Mouse (Mus musculus): ENCODE results near the gene BC067074. TPM values are rescaled to one million over a fixed set of nuclear protein-coding genes. Genes with fewer than 3 reads are reported as not detected.
A peak's percentile ranks its signal among the peaks of the same experiment; 100 is the strongest.

Gene BC067074
- polyA plus RNA-seq, 1 experiment from 2014 or later = 0.89 TPM

DNA sequence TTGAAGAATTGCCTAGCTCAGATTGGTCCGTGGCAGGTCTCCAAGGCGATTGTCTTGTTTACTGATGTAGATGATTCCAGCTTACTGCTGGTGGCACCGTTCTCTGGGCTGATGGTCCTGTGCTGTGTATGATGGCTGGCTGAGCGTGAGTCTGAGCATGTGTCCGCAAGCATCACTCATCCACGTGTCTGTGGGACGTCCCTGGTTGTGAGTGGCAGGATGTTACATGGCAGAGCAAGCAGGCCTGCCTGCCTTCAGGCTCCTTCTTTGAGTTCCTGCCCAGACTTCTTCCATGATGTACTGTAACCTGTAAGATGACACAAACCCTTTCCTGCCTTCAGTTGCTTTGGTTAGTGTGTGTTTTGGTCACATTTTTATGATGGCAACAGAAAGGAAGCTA lies 5.8 kb upstream of the BC067074 start:
- DNase-seq (ENCODE audit: low spot score) = no peak
- WGBS = 79% methylated on average over 7 of the region's 7 CpGs
- ATAC-seq (ENCODE audit: low FRiP score, low TSS enrichment) = no peak
- Histone ChIP-seq H3K27me3 (ENCODE audit: control insufficient read depth, insufficient read depth, low read length) (no peaks in the 10 kb centered on the region), H3K27ac (replicated peaks) (no peak overlapping the region), H3K4me2 (replicated peaks; ENCODE audit: low read depth) (no peak overlapping the region), H3K9ac (ENCODE audit: low read length) (no peak overlapping the region), H3K4me1 (replicated peaks; ENCODE audit: control insufficient read depth, insufficient read depth) (no peaks in the 10 kb centered on the region), H3K36me3 (ENCODE audit: control insufficient read depth, insufficient read depth, low read length) (no peaks in the 10 kb centered on the region), H3K4me3 (ENCODE audit: low read depth, low read length) (no peak overlapping the region), H3K9me3 (ENCODE audit: control insufficient read depth, low read length) (no peaks in the 10 kb centered on the region)
- TF ChIP-seq EP300 (optimal IDR thresholded peaks at IDR 0.05) (no peak), CTCF (IDR thresholded peaks at IDR 0.05; ENCODE audit: low read depth) (no peak)

GRCm38 (mm10) chr13:113288210-113289197 lies 4.5 kb upstream of the BC067074 start:
- Histone ChIP-seq H3K4me3 (ENCODE audit: low read depth, low read length) (no peak overlapping the region), H3K9ac (ENCODE audit: low read length) (no peak overlapping the region), H3K27me3 (ENCODE audit: control insufficient read depth, insufficient read depth, low read length) (no peaks in the 10 kb centered on the region), H3K4me2 (replicated peaks; ENCODE audit: low read depth) (no peak overlapping the region), H3K4me1 (replicated peaks; ENCODE audit: control insufficient read depth, insufficient read depth) (no peaks in the 10 kb centered on the region), H3K27ac (replicated peaks) (no peak overlapping the region), H3K36me3 (ENCODE audit: control insufficient read depth, insufficient read depth, low read length) (no peaks in the 10 kb centered on the region), H3K9me3 (ENCODE audit: control insufficient read depth, low read length) (no peaks in the 10 kb centered on the region)
- DNase-seq (ENCODE audit: low spot score) = no peak
- no peak for ATAC-seq (ENCODE audit: low FRiP score, low TSS enrichment)
- WGBS = 81% methylated on average over 7 of the region's 7 CpGs
- TF ChIP-seq CTCF (IDR thresholded peaks at IDR 0.05; ENCODE audit: low read depth) (no peak), EP300 (optimal IDR thresholded peaks at IDR 0.05) (no peak)

GRCm38 (mm10) chr13:113289760-113290159 lies 3.2 kb upstream of the BC067074 start:
- no peak overlapping the region for H3K4me2 ChIP-seq (replicated peaks; ENCODE audit: low read depth)
- DNase-seq (ENCODE audit: low spot score) (no peak), ATAC-seq (ENCODE audit: low FRiP score, low TSS enrichment) (no peak)
- H3K9me3 ChIP-seq (ENCODE audit: control insufficient read depth, low read length) = no peaks in the 10 kb centered on the region
- 82% methylated on average over 4 of the region's 4 CpGs for WGBS
- H3K4me1 ChIP-seq (replicated peaks; ENCODE audit: control insufficient read depth, insufficient read depth) = no peaks in the 10 kb centered on the region
- no peak overlapping the region for H3K27ac ChIP-seq (replicated peaks)
- no peaks in the 10 kb centered on the region for H3K36me3 ChIP-seq (ENCODE audit: control insufficient read depth, insufficient read depth, low read length)
- H3K9ac ChIP-seq (ENCODE audit: low read length) = no peak overlapping the region
- H3K4me3 ChIP-seq (ENCODE audit: low read depth, low read length) = no peak overlapping the region
- H3K27me3 ChIP-seq (ENCODE audit: control insufficient read depth, insufficient read depth, low read length) = no peaks in the 10 kb centered on the region
- no peak for TF ChIP-seq EP300 (optimal IDR thresholded peaks at IDR 0.05)
- TF ChIP-seq CTCF (IDR thresholded peaks at IDR 0.05; ENCODE audit: low read depth) = no peak

DNA sequence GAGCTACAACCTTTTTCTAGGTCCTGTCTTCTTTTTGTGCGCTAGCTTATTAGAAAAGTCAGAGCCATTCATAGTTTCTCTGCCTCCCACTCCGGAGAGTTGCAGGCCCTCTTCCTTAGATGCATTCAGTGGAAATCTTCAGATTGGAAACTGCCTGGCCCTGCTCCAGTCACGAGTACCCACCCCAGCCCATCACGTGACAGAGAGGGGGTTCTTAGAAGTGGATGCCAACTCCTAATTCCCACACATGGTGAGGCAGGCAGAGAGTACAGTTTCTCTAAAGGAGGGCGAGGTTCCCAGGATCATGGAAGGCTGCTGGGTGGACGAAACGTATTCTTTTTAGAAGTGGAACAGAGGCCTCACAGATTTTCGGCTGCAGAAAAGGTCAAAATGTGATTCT lies 958 bp upstream of the BC067074 start:
- no peak for TF ChIP-seq CTCF (IDR thresholded peaks at IDR 0.05; ENCODE audit: low read depth)
- no peaks in the 10 kb centered on the region for H3K4me1 ChIP-seq (replicated peaks; ENCODE audit: control insufficient read depth, insufficient read depth)
- no peak overlapping the region for H3K27ac ChIP-seq (replicated peaks)
- DNase-seq (ENCODE audit: low spot score) = no peak
- no peak for ATAC-seq (ENCODE audit: low FRiP score, low TSS enrichment)
- 82% methylated on average over 8 of the region's 8 CpGs for WGBS
- H3K9me3 ChIP-seq (ENCODE audit: control insufficient read depth, low read length) = no peaks in the 10 kb centered on the region
- H3K27me3 ChIP-seq (ENCODE audit: control insufficient read depth, insufficient read depth, low read length) = no peaks in the 10 kb centered on the region
- no peaks in the 10 kb centered on the region for H3K36me3 ChIP-seq (ENCODE audit: control insufficient read depth, insufficient read depth, low read length)
- no peak overlapping the region for H3K4me3 ChIP-seq (ENCODE audit: low read depth, low read length)
- no peak overlapping the region for H3K4me2 ChIP-seq (replicated peaks; ENCODE audit: low read depth)
- no peak overlapping the region for H3K9ac ChIP-seq (ENCODE audit: low read length)

DNA sequence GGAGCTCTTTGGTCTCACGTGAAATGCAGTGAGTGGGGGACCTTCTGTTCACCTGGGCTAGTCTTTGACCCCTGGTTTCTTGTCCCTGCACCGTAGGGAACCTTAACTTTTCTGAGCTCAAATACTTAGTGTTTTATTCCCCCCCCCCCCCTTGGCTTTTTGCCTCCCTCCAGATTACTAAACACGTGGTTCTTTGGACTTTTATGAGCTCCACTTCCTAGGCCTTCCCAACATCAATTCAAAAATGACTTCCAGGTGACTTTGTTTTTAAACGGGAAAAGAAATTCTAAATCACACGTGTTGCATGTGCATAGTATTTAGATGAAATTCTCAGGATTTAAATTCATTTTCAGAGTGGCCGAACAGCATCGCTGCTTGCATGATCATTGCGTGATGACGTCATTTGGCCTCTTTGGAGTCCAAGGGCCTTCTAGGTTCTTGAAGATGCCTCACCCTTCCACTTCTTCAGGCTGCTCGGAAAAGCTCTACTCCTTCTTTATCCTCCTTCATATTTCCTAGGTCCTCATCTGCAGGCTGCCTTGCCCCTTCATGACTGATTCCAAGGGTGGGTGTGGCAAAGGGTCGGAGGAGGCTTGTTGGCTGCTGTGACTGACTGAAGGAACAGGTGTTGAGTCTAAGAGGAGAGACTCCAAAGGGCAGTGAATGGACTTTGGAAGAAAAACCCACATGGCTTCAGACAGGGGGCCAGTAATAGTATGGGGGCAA lies 911 bp downstream of the BC067074 start:
- Histone ChIP-seq H3K9me3 (ENCODE audit: control insufficient read depth, low read length) (no peaks in the 10 kb centered on the region), H3K4me2 (replicated peaks; ENCODE audit: low read depth) (peak overlapping the region; percentile 92), H3K4me1 (replicated peaks; ENCODE audit: control insufficient read depth, insufficient read depth) (no peaks in the 10 kb centered on the region), H3K36me3 (ENCODE audit: control insufficient read depth, insufficient read depth, low read length) (no peaks in the 10 kb centered on the region), H3K9ac (ENCODE audit: low read length) (peak overlapping the region; percentile 74), H3K27ac (replicated peaks) (no peak overlapping the region), H3K4me3 (ENCODE audit: low read depth, low read length) (peak overlapping the region; percentile 59), H3K27me3 (ENCODE audit: control insufficient read depth, insufficient read depth, low read length) (no peaks in the 10 kb centered on the region)
- 55% methylated on average over 11 of the region's 11 CpGs for WGBS
- ATAC-seq (ENCODE audit: low FRiP score, low TSS enrichment) (no peak), DNase-seq (ENCODE audit: low spot score) (no peak)
- TF ChIP-seq CTCF (IDR thresholded peaks at IDR 0.05; ENCODE audit: low read depth) (no peak), EP300 (optimal IDR thresholded peaks at IDR 0.05) (no peak)
